Mouse (Mus musculus) lung, adult 2 months (tissue): ENCODE measurements around the gene Lamp1.

Experiments
- CTCF ChIP-seq: fragments of 200-500 bp; IDR thresholded peaks from 2 replicates; pipeline ENCODE4 v1.5.1; 2011; ENCODE audit warnings: mild to moderate bottlenecking, low read length, control low read depth; ENCODE audit not compliant: insufficient read depth
- POLR2A ChIP-seq: fragments of 200-500 bp; IDR thresholded peaks from 2 replicates; pipeline ENCODE4 v1.6.1; 2011; ENCODE audit warnings: low read depth, mild to moderate bottlenecking, control low read depth, low read length, borderline replicate concordance; ENCODE audit errors: extremely low read depth

DNA sequence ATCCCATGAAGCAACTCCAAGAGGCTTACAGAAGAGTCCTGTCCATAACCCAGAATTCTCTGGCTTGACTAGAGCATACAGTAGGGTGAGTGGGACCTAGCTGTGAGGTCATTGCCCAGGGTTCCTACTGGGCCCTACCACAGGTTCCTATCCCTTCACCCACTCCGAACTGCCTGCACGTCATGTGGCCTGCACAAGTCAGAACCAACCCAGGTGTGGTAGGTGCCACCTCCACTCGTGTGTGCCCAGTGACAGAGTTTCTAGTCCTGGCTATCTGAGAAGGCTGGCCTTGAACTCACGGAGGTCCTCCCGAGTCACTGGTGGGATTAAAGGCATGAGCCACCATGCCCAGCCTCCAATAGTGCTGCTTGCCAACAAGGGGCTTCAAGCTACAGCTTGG, 19.2 kb downstream of the Lamp1 start:
- TF ChIP-seq CTCF (no peak), POLR2A (no peak)
